Mouse (Mus musculus) limb, embryonic 14.5 days (tissue): ENCODE data around the gene Selp. TPM values are rescaled to one million over a fixed set of nuclear protein-coding genes. Genes with fewer than 3 reads are reported as not detected.

Experiments
- ATAC-seq: fragments of 200-750 bp; cut with Nextera tagmentation; 2 replicates; pipeline ENCODE4 v1.8.0; 2017; ENCODE audit warnings: low read depth, moderate number of reproducible peaks, moderate TSS enrichment; ENCODE audit not compliant: low FRiP score
- DNase-seq: peaks from one replicate; pipeline ENCODE4 v3.0.0-alpha.2; 2015; ENCODE audit warnings: low spot score
- H3K27ac ChIP-seq: fragments of 300-500 bp; sonication (generic); replicated peaks from 2 replicates; pipeline ENCODE4 v1.5.1; 2014; ENCODE audit warnings: low read depth, mild to moderate bottlenecking, low read length, moderate library complexity, mixed read lengths
- H3K27me3 ChIP-seq: fragments of 300-500 bp; sonication (generic); 2 replicates; pipeline ENCODE4 v1.6.1; 2014; ENCODE audit warnings: low read length, mixed read lengths; ENCODE audit not compliant: control insufficient read depth, insufficient read depth
- H3K36me3 ChIP-seq: fragments of 300-500 bp; sonication (generic); 2 replicates; pipeline ENCODE4 v1.6.1; 2014; ENCODE audit warnings: mild to moderate bottlenecking, low read length, moderate library complexity, mixed read lengths; ENCODE audit not compliant: control insufficient read depth, insufficient read depth
- H3K4me1 ChIP-seq: fragments of 300-500 bp; sonication (generic); 2 replicates; pipeline ENCODE4 v1.6.1; 2014; ENCODE audit warnings: antibody characterized with exemption, low read length, mixed read lengths; ENCODE audit not compliant: control insufficient read depth, insufficient read depth
- H3K4me2 ChIP-seq: fragments of 300-500 bp; sonication (generic); replicated peaks from 2 replicates; pipeline ENCODE4 v1.6.1; 2014; ENCODE audit warnings: low read depth, mild to moderate bottlenecking, low read length, moderate library complexity; ENCODE audit not compliant: severe bottlenecking
- H3K4me3 ChIP-seq: fragments of 300-500 bp; sonication (generic); replicated peaks from 2 replicates; pipeline ENCODE4 v1.5.1; 2014; ENCODE audit warnings: low read length
- H3K9ac ChIP-seq: fragments of 300-500 bp; sonication (generic); 2 replicates; pipeline ENCODE4 v1.6.1; 2014; ENCODE audit warnings: mild to moderate bottlenecking, low read depth, low read length, moderate library complexity; ENCODE audit not compliant: severe bottlenecking
- H3K9me3 ChIP-seq: fragments of 300-500 bp; sonication (generic); 2 replicates; pipeline ENCODE4 v1.6.1; 2016; ENCODE audit warnings: low read length; ENCODE audit not compliant: control insufficient read depth
- POLR2A ChIP-seq: fragments of 200-500 bp; IDR thresholded peaks from 2 replicates; pipeline ENCODE4 v1.8.0; 2012; ENCODE audit warnings: inconsistent platforms, mild to moderate bottlenecking, moderate library complexity, borderline replicate concordance; ENCODE audit not compliant: insufficient read depth, insufficient read length; ENCODE audit errors: extremely low read depth
- WGBS: fragments of 180-500 bp; shearing (Covaris S2); extraction: QIAGEN DNeasy Blood & Tissue Kit; methylation state at CpG from one replicate; pipeline ENCODE4 v1.1.7; 2014; 5-methylcytosine and 5-hydroxymethylcytosine counted together
- polyA plus RNA-seq, 2 experiments: library from polyadenylated mRNA; depleted of rRNA in 1 of 2; stranded (reverse) in 1 of 2; unstranded in 1 of 2; fragments of >200 nt; fragmentation: Nextera tagmentation in 1 of 2; extraction: Ambion mirVana in 1 of 2; gene quantifications; 2 replicates each; pipeline versions ENCODE4 v1.2.1 to v1.2.3; 2012 to 2014

Gene Selp
- polyA plus RNA-seq, 2 experiments: 0.14 to 0.24 TPM

DNA sequence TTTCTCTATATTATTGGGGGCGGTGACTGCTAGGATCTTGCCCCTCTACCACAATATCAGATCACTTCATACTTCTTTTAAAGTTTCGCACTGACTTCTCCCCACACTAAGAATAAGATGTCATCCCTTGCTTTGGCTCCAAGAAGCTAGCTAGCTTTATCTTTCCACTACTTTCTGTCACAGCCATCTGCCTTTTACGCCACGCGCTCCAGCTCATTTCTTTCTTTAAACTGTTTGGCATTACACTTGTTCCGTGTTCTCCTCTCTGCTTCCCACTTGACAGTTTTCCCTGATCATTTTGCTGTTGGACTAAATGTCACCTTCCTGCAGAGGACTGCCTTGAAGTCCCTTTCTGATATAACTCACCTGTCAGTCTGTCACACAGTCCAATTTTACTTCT lies 2.8 kb downstream of the Selp start:
- no peaks in the 10 kb centered on the region for H3K9me3 ChIP-seq
- no peak for TF ChIP-seq POLR2A
- 93% methylated on average over 6 of the region's 6 CpGs for WGBS

DNA sequence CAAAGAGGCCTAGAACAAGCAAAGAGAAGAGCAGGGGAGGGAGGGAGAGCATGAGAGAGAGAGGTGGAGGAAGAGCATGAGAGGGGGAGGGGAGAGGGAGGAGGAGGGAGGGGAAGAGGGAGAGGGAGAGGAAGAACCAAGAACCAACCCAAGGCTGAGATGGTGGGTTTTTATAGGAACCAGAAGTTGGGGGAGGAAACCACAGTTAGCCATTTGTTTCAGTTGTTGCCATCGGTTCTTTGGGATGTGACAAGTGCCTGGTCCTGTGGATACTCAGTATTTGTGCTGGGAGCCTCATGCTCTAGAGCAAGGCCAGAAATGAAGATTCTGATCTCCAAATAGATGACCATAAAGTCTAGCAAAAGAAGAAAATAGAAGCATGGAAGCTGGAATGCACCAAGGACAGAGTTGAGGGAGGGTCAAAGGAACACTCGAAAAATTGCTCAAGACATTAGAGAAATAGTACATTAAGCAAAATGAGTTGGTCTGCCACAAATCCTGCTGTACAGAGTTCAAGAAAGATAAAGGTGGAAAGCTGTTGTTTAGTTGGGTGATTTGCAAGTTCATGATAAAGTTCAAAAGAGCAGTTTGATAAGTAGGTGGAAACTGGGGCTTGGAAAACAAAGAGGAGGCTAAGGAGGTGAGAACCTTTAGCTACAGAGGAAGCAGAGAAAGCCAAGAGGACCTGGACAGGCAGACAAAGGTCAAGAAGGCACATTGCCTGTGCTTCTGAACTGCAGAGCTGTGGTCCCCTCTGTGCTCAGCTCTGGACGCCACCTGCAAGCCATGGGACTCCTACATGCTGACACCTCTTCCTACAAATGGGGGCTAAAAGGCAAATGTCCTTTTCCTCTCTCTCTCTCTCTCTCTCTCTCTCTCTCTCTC lies 5.1 kb downstream of the Selp start:
- H3K27ac ChIP-seq: no peak overlapping the region
- no peak for TF ChIP-seq POLR2A
- H3K9me3 ChIP-seq: no peaks in the 10 kb centered on the region
- H3K4me3 ChIP-seq: no peak overlapping the region
- H3K9ac ChIP-seq: no peak overlapping the region
- 60% methylated on average over 3 of the region's 3 CpGs for WGBS
- no peaks in the 10 kb centered on the region for H3K27me3 ChIP-seq
- H3K36me3 ChIP-seq: no peaks in the 10 kb centered on the region
- no peaks in the 10 kb centered on the region for H3K4me1 ChIP-seq
- no peak overlapping the region for H3K4me2 ChIP-seq
- DNase-seq: no peak
- ATAC-seq: no peak

More for the DNA sequence above, 2.8 kb downstream of the Selp start:
- no peaks in the 10 kb centered on the region for H3K36me3 ChIP-seq
- no peaks in the 10 kb centered on the region for H3K4me1 ChIP-seq
- no peaks in the 10 kb centered on the region for H3K27me3 ChIP-seq
- ATAC-seq (no peak), DNase-seq (no peak)
- H3K4me2 ChIP-seq: no peak overlapping the region
- no peak overlapping the region for H3K27ac ChIP-seq
- H3K9ac ChIP-seq: no peak overlapping the region
- H3K4me3 ChIP-seq: no peak overlapping the region

DNA sequence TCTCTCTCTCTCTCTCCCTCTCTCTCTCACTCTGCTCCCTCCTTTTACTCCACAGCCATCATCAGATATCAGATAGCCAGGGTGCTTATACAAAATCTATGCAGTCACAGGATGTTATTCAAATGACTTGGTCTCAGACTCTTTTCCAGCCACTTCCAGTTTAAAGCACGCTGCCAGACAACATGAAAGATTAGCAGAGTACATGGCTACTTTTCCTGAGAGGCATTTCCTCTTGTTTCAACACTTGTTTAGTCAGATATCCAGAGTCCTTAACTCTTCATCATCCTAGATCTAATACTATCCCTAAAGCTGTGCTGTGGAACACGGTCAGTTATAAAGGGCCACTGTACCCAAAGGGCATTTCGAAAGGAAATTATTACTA lies 5.7 kb downstream of the Selp start:
- H3K4me2 ChIP-seq: no peak overlapping the region
- ATAC-seq (no peak), DNase-seq (no peak)
- H3K4me3 ChIP-seq: no peak overlapping the region
- no peaks in the 10 kb centered on the region for H3K27me3 ChIP-seq
- WGBS: 79% methylated on average over 3 of the region's 3 CpGs
- H3K36me3 ChIP-seq: no peaks in the 10 kb centered on the region
- H3K9me3 ChIP-seq: no peaks in the 10 kb centered on the region
- no peak overlapping the region for H3K27ac ChIP-seq
- no peak overlapping the region for H3K9ac ChIP-seq
- H3K4me1 ChIP-seq: no peaks in the 10 kb centered on the region
- TF ChIP-seq POLR2A: no peak

DNA sequence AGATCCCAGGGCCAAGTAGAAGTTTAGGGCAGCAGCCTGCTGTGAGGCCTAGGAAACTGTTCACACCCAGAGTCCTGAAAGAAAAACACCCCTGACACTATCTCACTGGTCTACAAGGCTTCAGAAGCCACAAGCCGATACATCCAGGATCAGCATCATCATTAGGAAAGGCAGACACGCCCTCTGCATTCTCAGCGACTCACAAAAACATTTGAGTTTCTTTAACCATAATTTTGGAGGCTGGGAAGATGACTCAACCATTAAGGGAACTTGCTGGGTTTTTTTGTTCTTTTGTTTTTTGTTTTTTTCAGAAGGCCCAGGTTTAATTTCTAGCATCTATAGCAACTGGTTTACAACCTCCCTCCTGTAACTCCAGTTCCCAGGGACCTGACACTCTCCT lies 8.8 kb downstream of the Selp start:
- H3K9me3 ChIP-seq: no peaks in the 10 kb centered on the region
- no peak for TF ChIP-seq POLR2A
- no peaks in the 10 kb centered on the region for H3K27me3 ChIP-seq
- no peaks in the 10 kb centered on the region for H3K36me3 ChIP-seq
- H3K4me1 ChIP-seq: no peaks in the 10 kb centered on the region
- DNase-seq (no peak), ATAC-seq (no peak)
- H3K9ac ChIP-seq: no peak overlapping the region
- H3K4me3 ChIP-seq: no peak overlapping the region
- WGBS: 28% methylated on average over 3 of the region's 3 CpGs
- H3K27ac ChIP-seq: no peak overlapping the region
- H3K4me2 ChIP-seq: no peak overlapping the region

DNA sequence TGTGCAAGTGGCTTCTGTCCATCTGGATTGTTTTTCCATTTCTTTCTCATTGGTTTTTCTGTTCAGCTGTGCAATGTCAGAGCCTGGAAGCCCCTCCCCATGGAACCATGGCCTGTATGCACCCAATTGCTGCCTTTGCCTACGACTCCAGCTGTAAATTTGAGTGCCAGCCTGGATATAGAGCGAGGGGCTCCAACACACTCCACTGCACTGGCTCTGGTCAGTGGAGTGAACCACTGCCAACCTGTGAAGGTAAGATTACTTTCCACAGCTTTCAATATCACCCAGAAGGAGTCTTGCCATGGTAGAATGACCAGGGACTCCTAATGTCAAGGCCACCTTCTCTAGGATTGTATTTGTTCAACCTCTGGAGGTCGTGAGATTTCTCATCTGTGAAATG lies 14.9 kb downstream of the Selp start:
- H3K36me3 ChIP-seq: no peaks in the 10 kb centered on the region
- H3K27ac ChIP-seq: no peak overlapping the region
- ATAC-seq (no peak), DNase-seq (no peak)
- no peak overlapping the region for H3K4me3 ChIP-seq
- H3K27me3 ChIP-seq: no peaks in the 10 kb centered on the region
- no peak overlapping the region for H3K4me2 ChIP-seq
- WGBS: 66% methylated on average over 3 of the region's 3 CpGs
- TF ChIP-seq POLR2A: no peak
- H3K4me1 ChIP-seq: no peaks in the 10 kb centered on the region
- no peak overlapping the region for H3K9ac ChIP-seq
- no peaks in the 10 kb centered on the region for H3K9me3 ChIP-seq
